Mouse (Mus musculus) lung, embryonic 15.5 days (tissue): ENCODE data around the gene Rhox2a. TPM values are rescaled to one million over a fixed set of nuclear protein-coding genes. Genes with fewer than 3 reads are reported as not detected.
"Not testable (repeated sequence)": the region's sequence is repeated elsewhere in the genome, so short reads cannot be mapped to it uniquely, and the experiment has no call there.

Experiments
- ATAC-seq: fragments of 200-750 bp; cut with Nextera tagmentation; 2 replicates; pipeline ENCODE4 v1.8.0; 2017; ENCODE audit warnings: moderate number of reproducible peaks, borderline replicate concordance; ENCODE audit not compliant: low FRiP score, low TSS enrichment; ENCODE audit errors: extremely low read depth
- H3K27ac ChIP-seq: fragments of 300-500 bp; sonication (generic); 2 replicates; pipeline ENCODE4 v1.5.1; 2015; ENCODE audit warnings: moderate library complexity, mild to moderate bottlenecking, inconsistent platforms
- H3K27me3 ChIP-seq: fragments of 300-500 bp; sonication (generic); 2 replicates; pipeline ENCODE4 v1.6.1; 2015; ENCODE audit warnings: inconsistent platforms
- H3K36me3 ChIP-seq: fragments of 300-500 bp; sonication (generic); 2 replicates; pipeline ENCODE4 v1.6.1; 2015; ENCODE audit warnings: inconsistent platforms
- H3K4me1 ChIP-seq: fragments of 300-500 bp; sonication (generic); 2 replicates; pipeline ENCODE4 v1.6.1; 2015; ENCODE audit warnings: inconsistent platforms
- H3K4me2 ChIP-seq: fragments of 300-500 bp; sonication (generic); 2 replicates; pipeline ENCODE4 v1.6.1; 2015; ENCODE audit warnings: inconsistent platforms, mild to moderate bottlenecking, moderate library complexity
- H3K4me3 ChIP-seq: fragments of 300-500 bp; sonication (generic); 2 replicates; pipeline ENCODE4 v1.5.1; 2015; ENCODE audit warnings: mild to moderate bottlenecking, inconsistent platforms
- H3K9ac ChIP-seq: fragments of 300-500 bp; sonication (generic); 2 replicates; pipeline ENCODE4 v1.6.1; 2015; ENCODE audit warnings: inconsistent platforms
- H3K9me3 ChIP-seq: fragments of 300-500 bp; sonication (generic); 2 replicates; pipeline ENCODE4 v1.6.1; 2016; ENCODE audit warnings: inconsistent platforms
- WGBS: fragments of 180-500 bp; shearing (Covaris S2); methylation state at CpG from one replicate; pipeline ENCODE4 v1.1.7; 2015; 5-methylcytosine and 5-hydroxymethylcytosine counted together
- polyA plus RNA-seq: library from polyadenylated mRNA; unstranded; fragments of >200 nt; fragmentation: Nextera tagmentation; extraction: Ambion mirVana; gene quantifications from 2 replicates; pipeline ENCODE4 v1.2.1, GENCODE M21; 2015

Gene Rhox2a
- polyA plus RNA-seq, result not detected in 2 replicates

- not testable (repeated sequence) for H3K4me2 ChIP-seq, H3K27ac ChIP-seq, H3K27me3 ChIP-seq, ATAC-seq, H3K4me3 ChIP-seq, H3K9ac ChIP-seq, H3K9me3 ChIP-seq, H3K4me1 ChIP-seq, H3K36me3 ChIP-seq
- 100% methylated on average over 2 of the region's 9 CpGs for WGBS
Measured at GRCm38 (mm10) chrX:37244676-37245075, at the start of gene Rhox2a. Gene Rhox2a (plus strand): TSS chrX:37244976.

GRCm38 (mm10) chrX:37198676-37199075, 46.1 kb upstream of the Rhox2a start:
- Histone ChIP-seq H3K9ac (no peak overlapping the region), H3K4me1 (no peaks in the 10 kb centered on the region), H3K36me3 (no peaks in the 10 kb centered on the region), H3K9me3 (no peaks in the 10 kb centered on the region), H3K4me2 (no peak overlapping the region), H3K4me3 (no peak overlapping the region), H3K27me3 (no peaks in the 10 kb centered on the region), H3K27ac (no peak overlapping the region)
- 51% methylated on average over 8 of the region's 8 CpGs for WGBS
- ATAC-seq, result no peak

DNA sequence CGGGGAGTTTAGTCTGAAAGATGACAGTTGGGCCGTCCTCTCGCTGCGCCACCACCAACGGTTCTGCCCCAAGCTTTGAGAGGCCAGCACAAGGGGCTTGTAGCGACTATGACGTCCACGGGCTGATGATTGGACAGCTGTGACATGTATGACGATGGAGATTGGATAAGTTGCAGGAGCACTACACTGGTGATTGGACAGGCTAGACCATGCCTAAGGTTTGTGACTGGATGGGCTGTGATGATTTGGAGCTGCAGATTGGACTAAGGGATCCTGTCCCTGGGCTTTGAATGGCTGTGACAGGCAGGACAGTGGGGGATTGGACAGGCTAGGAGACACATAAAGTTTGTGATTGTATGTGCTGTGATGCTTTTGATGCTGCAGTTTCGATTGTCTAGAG, 33.8 kb upstream of the Rhox2a start, which contains the start of gene Gm9:
TSS of gene Gm9 (minus strand) at position 101 of the 400 bp plus-strand sequence.
- H3K4me2 ChIP-seq, result no peak within 1 kb of the TSS
- H3K36me3 ChIP-seq, result no peaks in the 10 kb centered on the region
- ATAC-seq, result no peak
- H3K9me3 ChIP-seq, result no peaks in the 10 kb centered on the region
- H3K4me3 ChIP-seq, result no peak within 1 kb of the TSS
- H3K27me3 ChIP-seq, result no peaks in the 10 kb centered on the region
- no peaks in the 10 kb centered on the region for H3K4me1 ChIP-seq
- H3K27ac ChIP-seq, result no peak within 1 kb of the TSS
- no peak within 1 kb of the TSS for H3K9ac ChIP-seq
- WGBS, result 78% methylated on average over 10 of the region's 10 CpGs

- H3K36me3 ChIP-seq, H3K4me3 ChIP-seq, H3K9ac ChIP-seq, ATAC-seq, H3K9me3 ChIP-seq, H3K27me3 ChIP-seq, H3K4me1 ChIP-seq, H3K4me2 ChIP-seq, H3K27ac ChIP-seq: not testable (repeated sequence)
- WGBS, result 54% methylated on average over 1 of the region's 1 CpGs
Measured at GRCm38 (mm10) chrX:37222158-37222557, 22.6 kb upstream of the Rhox2a start, which contains the start of gene Rhox1. Gene Rhox1 (minus strand): TSS chrX:37222258.

- H3K4me1 ChIP-seq, H3K27me3 ChIP-seq, H3K9ac ChIP-seq, H3K36me3 ChIP-seq, H3K4me2 ChIP-seq, ATAC-seq, H3K9me3 ChIP-seq, H3K27ac ChIP-seq, H3K4me3 ChIP-seq: not testable (repeated sequence)
- WGBS, result 100% methylated on average over 1 of the region's 3 CpGs
Measured at GRCm38 (mm10) chrX:37249619-37250018, 4.8 kb downstream of the Rhox2a start, which contains the start of gene Rhox3a. Gene Rhox3a (plus strand): TSS chrX:37249919.

DNA sequence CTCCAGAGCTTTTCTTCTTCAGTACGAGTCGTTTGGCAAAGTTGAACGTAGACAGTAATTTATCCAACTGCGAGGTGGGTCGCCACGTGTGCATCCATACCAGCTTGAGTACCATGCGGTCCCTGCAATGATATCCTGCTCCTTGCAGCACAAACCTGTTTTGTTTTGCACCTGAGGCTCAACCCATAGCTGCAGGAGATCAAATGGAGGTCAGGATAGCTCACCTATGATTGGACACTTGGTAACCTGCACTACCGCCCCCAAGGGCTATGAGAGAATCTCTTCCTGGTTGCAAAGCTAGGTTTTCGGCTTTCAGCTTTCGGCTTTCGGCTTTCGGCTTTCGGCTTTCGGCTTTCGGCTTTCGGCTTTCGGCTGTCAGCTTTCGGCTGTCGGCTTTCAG, 20.3 kb downstream of the Rhox2a start, which contains the start of gene Rhox4a:
TSS of gene Rhox4a (plus strand) at position 301 of the 400 bp plus-strand sequence.
- not testable (repeated sequence) for H3K4me1 ChIP-seq, H3K27me3 ChIP-seq, H3K27ac ChIP-seq, H3K4me3 ChIP-seq, H3K36me3 ChIP-seq, ATAC-seq, H3K9me3 ChIP-seq, H3K9ac ChIP-seq, H3K4me2 ChIP-seq
- WGBS, result 80% methylated on average over 8 of the region's 19 CpGs

Other genes starting within 250 kb of the Rhox2a start
- gene Sowahd, start 196.1 kb upstream of the Rhox2a start, polyA plus RNA-seq, result not detected in 2 replicates
- 509 and 532 TPM in 2 replicates for gene Rpl39, start 159.6 kb upstream of the Rhox2a start, polyA plus RNA-seq
- 18.7 and 20.7 TPM in 2 replicates for gene Upf3b, start 134.7 kb upstream of the Rhox2a start, polyA plus RNA-seq
- 11.8 and 14.3 TPM in 2 replicates for gene Nkap, start 118.2 kb upstream of the Rhox2a start, polyA plus RNA-seq
- gene Akap14, start 76.1 kb upstream of the Rhox2a start, polyA plus RNA-seq, result 0.31 and 0.64 TPM in 2 replicates
- gene Ndufa1, start 53.8 kb upstream of the Rhox2a start, polyA plus RNA-seq, result 399 and 410 TPM in 2 replicates
- gene Rnf113a1, start 53.7 kb upstream of the Rhox2a start, polyA plus RNA-seq, result 8.4 and 9.1 TPM in 2 replicates
- gene Gm9, start 33.9 kb upstream of the Rhox2a start, polyA plus RNA-seq, result not detected in 2 replicates
- not detected in 2 replicates for gene Rhox1, start 22.7 kb upstream of the Rhox2a start, polyA plus RNA-seq
- gene Rhox3a, start 4.9 kb downstream of the Rhox2a start, polyA plus RNA-seq, result not detected in 2 replicates
- gene Rhox4a, start 20.4 kb downstream of the Rhox2a start, polyA plus RNA-seq, result not detected in 2 replicates
- not detected in 2 replicates for gene Rhox3a2, start 135.1 kb downstream of the Rhox2a start, polyA plus RNA-seq
- gene Rhox4a2, start 145.9 kb downstream of the Rhox2a start, polyA plus RNA-seq, result 0.49 TPM in 1 of 2 replicates, not detected in the other
- not detected in 2 replicates for gene Rhox2b, start 167.1 kb downstream of the Rhox2a start, polyA plus RNA-seq
- 0.10 TPM in 1 of 2 replicates, not detected in the other for gene Rhox4b, start 187.5 kb downstream of the Rhox2a start, polyA plus RNA-seq
- gene Rhox2c, start 208.7 kb downstream of the Rhox2a start, polyA plus RNA-seq, result not detected in 2 replicates
- not detected in 2 replicates for gene Rhox3c, start 213.6 kb downstream of the Rhox2a start, polyA plus RNA-seq
- gene Rhox4c, start 235.4 kb downstream of the Rhox2a start, polyA plus RNA-seq, result not detected in 2 replicates
- gene Rhox2d, start 248.5 kb downstream of the Rhox2a start, polyA plus RNA-seq, result not detected in 2 replicates